ENCODE assay signal across 25 mouse cellular contexts in the genomic region with DNA sequence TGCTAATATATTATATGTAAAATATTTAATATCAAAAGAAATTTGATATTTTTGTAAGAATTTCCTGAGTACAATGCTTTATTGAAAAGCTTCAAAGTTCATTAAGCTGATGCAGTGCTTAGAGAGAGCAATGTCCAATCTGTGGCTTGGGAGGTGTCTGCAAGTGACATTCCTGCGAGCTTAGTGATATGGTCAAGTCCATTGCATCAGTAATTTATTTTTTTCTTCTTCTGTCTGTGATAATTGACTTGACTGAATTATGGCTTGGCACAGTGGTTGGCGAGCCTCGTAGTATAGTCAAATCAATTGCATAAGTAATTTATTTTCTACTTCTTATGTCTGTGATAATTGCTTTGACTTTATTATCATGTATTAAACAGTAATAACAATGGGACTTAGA. TPM values are rescaled to one million over a fixed set of nuclear protein-coding genes. Genes with fewer than 3 reads are reported as not detected.
DNase-seq lines count a peak whose midpoint lies in the region; ATAC-seq and TF ChIP-seq lines count a peak whose summit lies in the region.
"Had no signal": no experiment of that assay in that cellular context is flagged by ENCODE, and none has a peak within 500 bp of the region (broad histone marks: within the 10 kb centered on the region; RNA-seq: fewer than 3 reads in every experiment).

No protein-coding gene starts in this region.

- no peak for TF ChIP-seq CTCF in intestine, postnatal 0 days (IDR thresholded peaks at IDR 0.05; ENCODE audit: low read depth)

- H3K36me3 ChIP-seq in intestine, embryonic 15.5 days, result no peaks in the 10 kb centered on the region
- no peaks in the 10 kb centered on the region for H3K36me3 ChIP-seq in intestine, embryonic 16.5 days (ENCODE audit: control insufficient read depth, insufficient read depth, low read length)
- no peaks in the 10 kb centered on the region for H3K36me3 ChIP-seq in intestine, postnatal 0 days (ENCODE audit: control insufficient read depth, insufficient read depth)
- H3K36me3 ChIP-seq: G1E had no signal

- no peak overlapping the region for H3K4me2 ChIP-seq in intestine, embryonic 15.5 days (replicated peaks)
- H3K4me2 ChIP-seq in intestine, embryonic 16.5 days (ENCODE audit: low read depth, low read length), result no peak overlapping the region
- H3K4me2 ChIP-seq in intestine, postnatal 0 days (replicated peaks; ENCODE audit: low read depth), result no peak overlapping the region

- WGBS in intestine, embryonic 15.5 days, result 76% methylated on average over 3 of the region's 3 CpGs
- 59% methylated on average over 3 of the region's 3 CpGs for WGBS in intestine, embryonic 16.5 days
- WGBS in intestine, postnatal 0 days, result 50% methylated on average over 3 of the region's 3 CpGs

- H3K4me3 ChIP-seq in intestine, embryonic 15.5 days (replicated peaks), result no peak overlapping the region
- no peak overlapping the region for H3K4me3 ChIP-seq in intestine, embryonic 16.5 days (ENCODE audit: low read length)
- no peak overlapping the region for H3K4me3 ChIP-seq in intestine, postnatal 0 days (ENCODE audit: low read depth, low read length)

- no peaks in the 10 kb centered on the region for H3K4me1 ChIP-seq in intestine, embryonic 15.5 days (replicated peaks)
- no peaks in the 10 kb centered on the region for H3K4me1 ChIP-seq in intestine, embryonic 16.5 days (ENCODE audit: control insufficient read depth, insufficient read depth, low read length)
- no peaks in the 10 kb centered on the region for H3K4me1 ChIP-seq in intestine, postnatal 0 days (replicated peaks; ENCODE audit: control insufficient read depth, insufficient read depth, low read length)

- peak; percentile 80 for DNase-seq in Muller cell, postnatal 12 days (ENCODE audit: inconsistent ontology term)
- DNase-seq in urinary bladder, postnatal 4 days (ENCODE audit: low spot score in 2 of 2), result no peak
- DNase-seq in urinary bladder, adult 2 months (ENCODE audit: low spot score), result no peak
- DNase-seq in heart, adult 8-10 months (ENCODE audit: low spot score), result no peak
- DNase-seq in kidney, adult 18-20 months, result no peak
- DNase-seq: adrenal gland, adult 2 months; adrenal gland, adult 8-10 months; adrenal gland, postnatal 10 days; adrenal gland, postnatal 14 days; adrenal gland, postnatal 25 days; adrenal gland, postnatal 36 days; B cell, adult 2 months; cerebellum, adult 11 months; cerebellum, adult 11-12 months; cerebellum, adult 18-20 months had no signal

- no peaks in the 10 kb centered on the region for H3K9me3 ChIP-seq in intestine, embryonic 15.5 days
- no peaks in the 10 kb centered on the region for H3K9me3 ChIP-seq in intestine, embryonic 16.5 days (ENCODE audit: control insufficient read depth, low read length)
- H3K9me3 ChIP-seq in intestine, postnatal 0 days (ENCODE audit: control insufficient read depth), result no peaks in the 10 kb centered on the region
- H3K9me3 ChIP-seq: G1E had no signal

- no peak overlapping the region for H3K9ac ChIP-seq in intestine, embryonic 15.5 days
- no peak overlapping the region for H3K9ac ChIP-seq in intestine, embryonic 16.5 days (ENCODE audit: low read depth, low read length)
- no peak overlapping the region for H3K9ac ChIP-seq in intestine, postnatal 0 days (ENCODE audit: low read depth, low read length)

- ATAC-seq in intestine, embryonic 15.5 days, result peak; percentile 36; the same call in 1 of the 2 replicates
- ATAC-seq in intestine, embryonic 16.5 days, result peak; percentile 67; the same call in 1 of the 2 replicates
- ATAC-seq in intestine, postnatal 0 days, result peak; percentile 85
- ATAC-seq: activated CD4-positive, CD25-positive, alpha-beta regulatory T cell, adult 4 months; CD4-positive, CD25-positive, alpha-beta regulatory T cell, adult 4 months; Patski had no signal

- H3K27ac ChIP-seq in intestine, embryonic 15.5 days, result no peak overlapping the region
- no peak overlapping the region for H3K27ac ChIP-seq in intestine, embryonic 16.5 days (ENCODE audit: low read length)
- H3K27ac ChIP-seq in intestine, postnatal 0 days (ENCODE audit: low read depth, low read length), result no peak overlapping the region

- H3K27me3 ChIP-seq in intestine, embryonic 15.5 days (replicated peaks), result no peaks in the 10 kb centered on the region
- H3K27me3 ChIP-seq in intestine, embryonic 16.5 days (replicated peaks; ENCODE audit: control insufficient read depth, insufficient read depth, low read length), result no peaks in the 10 kb centered on the region
- no peaks in the 10 kb centered on the region for H3K27me3 ChIP-seq in intestine, postnatal 0 days (replicated peaks; ENCODE audit: control insufficient read depth, insufficient read depth, low read length)
- H3K27me3 ChIP-seq: CH12.LX, Patski had no signal

RNA-seq across cellular contexts. Expression of a gene that starts 15.9 kb away (rescaled TPM):
- 1.2 TPM in 2 replicates for polyA plus RNA-seq in intestine, embryonic 15.5 days (2015; fragmentation: Nextera tagmentation; extraction: Ambion mirVana)
- polyA plus RNA-seq in intestine, embryonic 16.5 days (2015; fragmentation: Nextera tagmentation; extraction: Ambion mirVana), result 1.3 and 1.5 TPM in 2 replicates
- 1.4 and 2.0 TPM in 2 replicates for polyA plus RNA-seq in intestine, postnatal 0 days (2015; fragmentation: Nextera tagmentation; extraction: Ambion mirVana)
- 1.7 and 2.8 TPM in 2 replicates for polyA plus RNA-seq in urinary bladder, adult 2 months (2012; rRNA removed)
- total RNA-seq in heart, adult 8-10 months (2022), result under 1 TPM in 2 of 4 experiments, not detected in 2; 0.09 to 0.11 TPM
- total RNA-seq: adrenal gland, adult 2 months; adrenal gland, postnatal 25 days; adrenal gland, postnatal 36 days; CH12.LX; G1E; MEL had no signal
- polyA plus RNA-seq: activated CD4-positive, CD25-positive, alpha-beta regulatory T cell, adult 4 months; adrenal gland, adult 2 months; CD4-positive, CD25-positive, alpha-beta regulatory T cell, adult 4 months; G1E had no signal

RNA-seq across cellular contexts. Expression of a gene that starts 49.1 kb away (rescaled TPM):
- 5.4 and 5.9 TPM in 2 replicates for polyA plus RNA-seq in intestine, embryonic 15.5 days (2015; fragmentation: Nextera tagmentation; extraction: Ambion mirVana)
- 2.9 and 3.8 TPM in 2 replicates for polyA plus RNA-seq in intestine, embryonic 16.5 days (2015; fragmentation: Nextera tagmentation; extraction: Ambion mirVana)
- polyA plus RNA-seq in intestine, postnatal 0 days (2015; fragmentation: Nextera tagmentation; extraction: Ambion mirVana), result 7.5 and 18.0 TPM in 2 replicates
- 1.3 and 2.3 TPM in 2 replicates for polyA plus RNA-seq in urinary bladder, adult 2 months (2012; rRNA removed)
- total RNA-seq in heart, adult 8-10 months (2022), result not detected
- total RNA-seq: adrenal gland, adult 18-20 months; adrenal gland, adult 2 months; adrenal gland, adult 8-10 months; adrenal gland, postnatal 14 days; adrenal gland, postnatal 25 days; CH12.LX; G1E; MEL had no signal
- polyA plus RNA-seq: adrenal gland, adult 2 months; G1E had no signal
